1 mouse cellular context compared by ENCODE assay signal in genomic region chr10:80687850-80688249, GRCm38 (mm10).
TF ChIP-seq lines count a peak whose summit lies in the region.

No protein-coding gene starts in this region.

TF ChIP-seq in MEL, 35 proteins besides CTCF, POLR2A, EP300 and RAD21:
- TF ChIP-seq MYC (IDR thresholded peaks at IDR 0.05; ENCODE audit: low read depth, low read length): no peak
- TF ChIP-seq TAL1 (IDR thresholded peaks at IDR 0.05; ENCODE audit: low read length): no peak
- peak; percentile 66 for TF ChIP-seq ZC3H11A (IDR thresholded peaks at IDR 0.05; ENCODE audit: low read depth, low read length)
- 0 out of 2 replicates have a peak, but pooled peaks have one; percentile 36 for TF ChIP-seq SIN3A (IDR thresholded peaks at IDR 0.05; ENCODE audit: low read length)
- no peak for TF ChIP-seq GATA1 (IDR thresholded peaks at IDR 0.05; ENCODE audit: low read depth, low read length)
- no peak for TF ChIP-seq MAFK (IDR thresholded peaks at IDR 0.05; ENCODE audit: borderline replicate concordance, low read depth, low read length)
- no peak for TF ChIP-seq ZMIZ1 (IDR thresholded peaks at IDR 0.05; ENCODE audit: low read depth, low read length)
- TF ChIP-seq MYB (IDR thresholded peaks at IDR 0.05; ENCODE audit: low read depth, low read length): no peak
- no peak for TF ChIP-seq POLR2AphosphoS5 (IDR thresholded peaks at IDR 0.05; ENCODE audit: borderline replicate concordance, low read depth, low read length)
- no peak for TF ChIP-seq KAT2A (conservative IDR thresholded peaks at IDR 0.05; ENCODE audit: low read depth, low read length)
- TF ChIP-seq UBTF (IDR thresholded peaks at IDR 0.05; ENCODE audit: borderline replicate concordance, insufficient read depth, low read depth, low read length): no peak
- no peak for TF ChIP-seq USF1 (IDR thresholded peaks at IDR 0.05; ENCODE audit: low read depth, low read length)
- no peak for TF ChIP-seq HCFC1 (IDR thresholded peaks at IDR 0.05; ENCODE audit: low read depth, low read length)
- no peak for TF ChIP-seq ETS1 (IDR thresholded peaks at IDR 0.05; ENCODE audit: low read depth, low read length)
- TF ChIP-seq RCOR1 (IDR thresholded peaks at IDR 0.05; ENCODE audit: low read depth, low read length): no peak
- no peak for TF ChIP-seq MEF2A (IDR thresholded peaks at IDR 0.05; ENCODE audit: extremely low read depth, insufficient replicate concordance, low read depth, low read length, poor library complexity, severe bottlenecking)
- TF ChIP-seq SMC3 (IDR thresholded peaks at IDR 0.05; ENCODE audit: low read depth, low read length): peak; percentile 70
